21 mouse cellular contexts compared by ENCODE assay signal in genomic region chr5:85780017-85780416, GRCm38 (mm10).
DNase-seq lines count a peak whose midpoint lies in the region; ATAC-seq and TF ChIP-seq lines count a peak whose summit lies in the region.
"Had no signal": no experiment of that assay in that cellular context is flagged by ENCODE, and none has a peak within 500 bp of the region (broad histone marks: within the 10 kb centered on the region; RNA-seq: fewer than 3 reads in every experiment).

No protein-coding gene starts in this region.

- H3K4me3 ChIP-seq in embryonic facial prominence, embryonic 14.5 days (ENCODE audit: low read depth, low read length) = no peak overlapping the region
- no peak overlapping the region for H3K4me3 ChIP-seq in embryonic facial prominence, embryonic 10.5 days
- H3K4me3 ChIP-seq in midbrain, embryonic 10.5 days = no peak overlapping the region
- no peak overlapping the region for H3K4me3 ChIP-seq in midbrain, postnatal 0 days (ENCODE audit: low read depth, low read length)
- H3K4me3 ChIP-seq: erythroblast, embryonic 14.5 days; forebrain, embryonic 15.5 days; heart, embryonic 10.5 days; hindbrain, embryonic 15.5 days; limb, embryonic 10.5 days; megakaryocyte, embryonic 14.5 days; myocyte had no signal

- no peak overlapping the region for H3K4me2 ChIP-seq in embryonic facial prominence, embryonic 14.5 days (ENCODE audit: low read depth, low read length)
- H3K4me2 ChIP-seq in midbrain, postnatal 0 days (ENCODE audit: low read depth, low read length, poor library complexity, severe bottlenecking) = no peak overlapping the region
- H3K4me2 ChIP-seq: forebrain, embryonic 15.5 days; hindbrain, embryonic 15.5 days had no signal

- H3K4me1 ChIP-seq in embryonic facial prominence, embryonic 14.5 days (ENCODE audit: control insufficient read depth, insufficient read depth, low read length) = no peaks in the 10 kb centered on the region
- no peaks in the 10 kb centered on the region for H3K4me1 ChIP-seq in embryonic facial prominence, embryonic 10.5 days
- peaks cover 13% of the 10 kb centered on the region; the same call in 1 of the 2 replicates for H3K4me1 ChIP-seq in midbrain, embryonic 10.5 days
- no peaks in the 10 kb centered on the region for H3K4me1 ChIP-seq in midbrain, postnatal 0 days (ENCODE audit: insufficient read depth, low read length)
- H3K4me1 ChIP-seq: heart, embryonic 10.5 days; hindbrain, embryonic 15.5 days; limb, embryonic 10.5 days; megakaryocyte, embryonic 14.5 days had no signal

- H3K9ac ChIP-seq in embryonic facial prominence, embryonic 14.5 days (ENCODE audit: low read depth, low read length) = no peak overlapping the region
- no peak overlapping the region for H3K9ac ChIP-seq in midbrain, postnatal 0 days (replicated peaks; ENCODE audit: low read length, poor library complexity, severe bottlenecking)
- H3K9ac ChIP-seq: forebrain, embryonic 15.5 days; hindbrain, embryonic 15.5 days; liver, postnatal 0 days had no signal

- WGBS in embryonic facial prominence, embryonic 14.5 days = 57% methylated on average over 5 of the region's 5 CpGs
- WGBS in embryonic facial prominence, embryonic 10.5 days = 69% methylated on average over 5 of the region's 5 CpGs
- 46% methylated on average over 5 of the region's 5 CpGs for WGBS in midbrain, embryonic 10.5 days
- 16% methylated on average over 5 of the region's 5 CpGs for WGBS in midbrain, postnatal 0 days

- no peak for TF ChIP-seq CTCF in brain, embryonic 14.5 days (IDR thresholded peaks at IDR 0.05; ENCODE audit: borderline replicate concordance, extremely low read depth, insufficient read depth, insufficient read length)
- no peak for TF ChIP-seq CTCF in midbrain, postnatal 0 days (IDR thresholded peaks at IDR 0.05)

- no peak overlapping the region for H3K27ac ChIP-seq in embryonic facial prominence, embryonic 14.5 days (replicated peaks; ENCODE audit: low read depth, low read length)
- no peak overlapping the region for H3K27ac ChIP-seq in embryonic facial prominence, embryonic 10.5 days (replicated peaks)
- 0 out of 2 replicates have a peak overlapping the region, but pooled peaks have one; percentile 20 for H3K27ac ChIP-seq in midbrain, embryonic 10.5 days (replicated peaks)
- H3K27ac ChIP-seq in midbrain, postnatal 0 days (ENCODE audit: low read depth, low read length) = no peak overlapping the region
- H3K27ac ChIP-seq: forebrain, embryonic 15.5 days; heart, embryonic 10.5 days; hindbrain, embryonic 15.5 days; kidney, postnatal 0 days; limb, embryonic 10.5 days had no signal

- TF ChIP-seq POLR2A in brain, embryonic 14.5 days (IDR thresholded peaks at IDR 0.05; ENCODE audit: borderline replicate concordance, extremely low read depth, insufficient read depth, insufficient read length, poor library complexity, severe bottlenecking) = no peak

- H3K36me3 ChIP-seq in embryonic facial prominence, embryonic 14.5 days (ENCODE audit: control insufficient read depth, insufficient read depth, low read length) = no peaks in the 10 kb centered on the region
- H3K36me3 ChIP-seq in embryonic facial prominence, embryonic 10.5 days (replicated peaks) = no peaks in the 10 kb centered on the region
- no peaks in the 10 kb centered on the region for H3K36me3 ChIP-seq in midbrain, embryonic 10.5 days
- H3K36me3 ChIP-seq in midbrain, postnatal 0 days (ENCODE audit: insufficient read depth, low read length) = no peaks in the 10 kb centered on the region
- H3K36me3 ChIP-seq: forebrain, embryonic 15.5 days; G1E; heart, embryonic 10.5 days; hindbrain, embryonic 15.5 days; limb, embryonic 10.5 days had no signal

- no peaks in the 10 kb centered on the region for H3K27me3 ChIP-seq in embryonic facial prominence, embryonic 14.5 days (replicated peaks; ENCODE audit: control insufficient read depth, insufficient read depth, low read length)
- no peaks in the 10 kb centered on the region for H3K27me3 ChIP-seq in embryonic facial prominence, embryonic 10.5 days (replicated peaks; ENCODE audit: low read depth, poor library complexity, severe bottlenecking)
- H3K27me3 ChIP-seq in midbrain, embryonic 10.5 days (ENCODE audit: low read depth, poor library complexity, severe bottlenecking) = no peaks in the 10 kb centered on the region
- H3K27me3 ChIP-seq in midbrain, postnatal 0 days (ENCODE audit: insufficient read depth, low read length) = no peaks in the 10 kb centered on the region
- H3K27me3 ChIP-seq: forebrain, embryonic 15.5 days; hindbrain, embryonic 15.5 days; megakaryocyte, embryonic 14.5 days had no signal

- DNase-seq in embryonic facial prominence, embryonic 14.5 days (ENCODE audit: low spot score) = peak; percentile 6
- no peak for DNase-seq in embryonic facial prominence, embryonic 10.5 days (ENCODE audit: low spot score)
- peak; percentile 67 for DNase-seq in brain, embryonic 14.5 days (ENCODE audit: low read depth)
- no peak for DNase-seq in midbrain, embryonic 10.5 days (ENCODE audit: low spot score)
- DNase-seq in midbrain, postnatal 0 days (ENCODE audit: low spot score) = peak; percentile 59
- DNase-seq in frontal cortex, postnatal 25 days (ENCODE audit: low spot score in 2 of 2) = no peak
- no peak for DNase-seq in urinary bladder, postnatal 4 days (ENCODE audit: low spot score in 2 of 2)
- DNase-seq: adrenal gland, postnatal 14 days; cerebellum, adult 11-12 months; kidney, adult 11 months; liver, postnatal 0 days; right cerebral cortex, postnatal 4 days had no signal

- ATAC-seq in embryonic facial prominence, embryonic 14.5 days (ENCODE audit: low read depth) = no peak
- ATAC-seq in midbrain, postnatal 0 days (ENCODE audit: low FRiP score) = no peak
- ATAC-seq: forebrain, embryonic 15.5 days; liver, postnatal 0 days had no signal

- no peaks in the 10 kb centered on the region for H3K9me3 ChIP-seq in embryonic facial prominence, embryonic 14.5 days (ENCODE audit: control insufficient read depth, low read length)
- H3K9me3 ChIP-seq in embryonic facial prominence, embryonic 10.5 days = no peaks in the 10 kb centered on the region
- no peaks in the 10 kb centered on the region for H3K9me3 ChIP-seq in midbrain, embryonic 10.5 days (replicated peaks)
- no peaks in the 10 kb centered on the region for H3K9me3 ChIP-seq in midbrain, postnatal 0 days (ENCODE audit: low read length)
- H3K9me3 ChIP-seq: forebrain, embryonic 15.5 days; G1E; heart, embryonic 10.5 days; hindbrain, embryonic 15.5 days; limb, embryonic 10.5 days; megakaryocyte, embryonic 14.5 days had no signal

Comparison
In these comparisons a context has a peak if more than half of its experiments do, and no peak if none do; other contexts are left out.
1. DNase-seq: peak in embryonic facial prominence, embryonic 14.5 days (single experiment), brain, embryonic 14.5 days (single experiment) and midbrain, postnatal 0 days (single experiment); none in embryonic facial prominence, embryonic 10.5 days (single experiment), midbrain, embryonic 10.5 days (single experiment), frontal cortex, postnatal 25 days (0 of 2) and urinary bladder, postnatal 4 days (0 of 2).